Mouse (Mus musculus): Measurements from ENCODE around the gene Ankrd55.

The Ankrd55 gene

GRCm38 (mm10) chr13:112345542-112345941 is 57.3 kb downstream of the Ankrd55 start:
- DNase-seq: no peak

DNA sequence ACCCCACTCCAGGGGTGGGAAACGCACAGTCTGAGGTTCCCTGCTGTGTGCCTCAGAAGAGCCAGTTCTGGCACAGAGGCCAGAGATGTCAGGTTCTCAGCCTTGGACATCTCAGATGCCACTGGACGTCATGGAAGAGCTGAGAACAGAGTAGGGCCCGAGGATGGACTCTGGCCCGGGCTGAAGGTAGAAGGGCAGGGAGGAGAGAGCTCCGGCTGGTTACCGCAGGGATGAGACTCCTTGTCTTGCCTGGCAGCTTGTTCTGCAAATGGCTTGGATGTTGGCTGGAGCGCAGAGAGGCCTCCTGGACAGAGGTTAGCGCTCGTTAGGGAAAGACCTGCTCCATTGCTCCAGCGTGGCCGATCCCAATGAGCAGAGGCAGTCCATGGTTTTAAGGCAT is 57.8 kb downstream of the Ankrd55 start:
- no peak for DNase-seq

- no peak for DNase-seq
Observed at GRCm38 (mm10) chr13:112346659-112347142, 58.5 kb downstream of the Ankrd55 start.

GRCm38 (mm10) chr13:112348250-112348649 is 60.0 kb downstream of the Ankrd55 start:
- DNase-seq: no peak

DNA sequence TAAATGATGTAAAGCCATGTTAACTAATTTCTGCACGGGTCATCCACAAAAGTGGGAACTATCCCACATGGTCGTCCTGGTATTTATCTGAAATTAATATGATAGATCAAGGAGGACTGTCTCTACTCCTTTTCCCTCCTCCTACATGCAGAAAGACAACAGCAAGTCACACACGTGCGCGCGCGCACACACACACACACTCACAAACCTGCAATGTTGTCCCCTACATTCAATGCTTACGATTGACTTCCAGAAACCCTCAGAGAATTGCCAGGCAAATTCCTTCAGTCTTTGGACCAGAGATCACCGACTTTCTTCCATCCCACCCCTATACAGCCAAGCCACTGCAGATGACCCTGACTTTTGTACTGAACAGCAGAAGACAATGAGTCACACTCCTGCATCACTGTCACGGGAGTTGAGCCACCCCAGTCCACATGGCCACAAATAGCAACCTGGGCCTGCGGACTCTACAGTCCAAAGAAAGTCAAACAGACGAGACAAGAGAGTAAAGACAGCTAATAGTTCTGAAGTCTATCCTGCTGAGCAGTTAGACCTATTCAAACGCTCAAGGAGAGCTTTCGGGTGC is 60.7 kb downstream of the Ankrd55 start:
- no peak for DNase-seq

DNA sequence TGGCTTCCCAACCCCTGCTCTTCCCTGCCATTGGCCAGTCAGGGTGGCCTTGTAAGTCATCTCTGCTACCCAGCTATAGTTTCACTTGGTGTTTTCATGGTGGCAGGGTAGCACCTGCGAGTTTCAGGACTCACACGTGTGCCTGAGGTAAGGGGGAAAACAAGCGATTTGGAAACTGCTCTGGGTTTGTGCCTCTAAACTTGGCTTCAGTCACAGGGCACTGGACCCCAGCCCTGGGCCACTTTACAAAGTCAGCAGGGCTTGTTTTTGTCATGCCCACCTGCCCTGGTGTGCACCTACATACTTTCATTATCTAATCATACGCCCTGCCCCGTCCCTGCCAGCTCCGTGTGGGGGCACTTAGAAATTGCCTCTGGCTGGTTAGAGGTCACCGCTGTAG is 61.2 kb downstream of the Ankrd55 start:
- DNase-seq: no peak

DNA sequence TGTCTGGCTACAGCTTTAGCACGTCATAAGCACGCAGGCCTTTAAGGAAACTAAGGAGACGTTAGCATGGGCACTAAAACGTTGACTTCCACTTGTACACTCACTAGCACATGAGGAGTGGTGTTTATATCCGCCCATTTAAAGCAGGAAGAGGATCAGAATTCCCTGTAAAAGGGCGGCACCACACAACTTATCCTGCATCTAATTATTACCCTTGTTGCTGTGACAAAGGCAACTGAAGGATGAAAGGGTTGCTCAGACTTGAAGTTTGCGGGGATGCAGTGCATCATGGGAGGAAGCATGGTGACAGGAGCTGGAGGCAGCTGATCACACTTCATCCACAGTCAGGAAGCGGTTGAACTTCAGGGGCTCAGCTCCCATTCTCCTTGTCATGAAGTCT is 63.7 kb downstream of the Ankrd55 start:
- DNase-seq: peak; percentile 31

- peak; percentile 44 for DNase-seq
Observed at GRCm38 (mm10) chr13:112354109-112354867, 66.0 kb downstream of the Ankrd55 start.

- DNase-seq: no peak
Observed at GRCm38 (mm10) chr13:112354958-112355357, 66.7 kb downstream of the Ankrd55 start.

GRCm38 (mm10) chr13:112355794-112356486 is 67.7 kb downstream of the Ankrd55 start:
- no peak for DNase-seq

- no peak for DNase-seq
Observed at GRCm38 (mm10) chr13:112361575-112361974, 73.3 kb downstream of the Ankrd55 start.

DNA sequence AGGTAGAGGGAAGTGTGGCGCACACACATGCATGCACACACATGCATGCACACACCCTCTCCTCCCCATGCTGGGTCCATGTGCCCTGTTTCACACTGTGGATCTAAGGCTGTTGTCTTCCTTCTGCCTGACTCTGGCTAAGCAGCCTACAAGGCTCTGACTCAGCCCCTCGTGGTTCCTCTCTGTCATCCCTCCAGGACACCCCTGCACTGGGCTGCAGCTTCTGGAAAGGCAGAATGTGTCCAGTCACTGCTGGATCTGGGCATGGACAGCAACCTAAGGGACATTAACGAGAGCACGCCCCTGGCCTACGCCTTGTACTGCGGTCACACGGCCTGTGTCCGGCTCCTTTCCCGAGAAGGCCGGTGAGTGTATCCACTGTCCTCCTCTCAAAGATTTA is 75.0 kb downstream of the Ankrd55 start:
- no peak for DNase-seq

- no peak for DNase-seq
Observed at GRCm38 (mm10) chr13:112363746-112364145, 75.5 kb downstream of the Ankrd55 start.

DNA sequence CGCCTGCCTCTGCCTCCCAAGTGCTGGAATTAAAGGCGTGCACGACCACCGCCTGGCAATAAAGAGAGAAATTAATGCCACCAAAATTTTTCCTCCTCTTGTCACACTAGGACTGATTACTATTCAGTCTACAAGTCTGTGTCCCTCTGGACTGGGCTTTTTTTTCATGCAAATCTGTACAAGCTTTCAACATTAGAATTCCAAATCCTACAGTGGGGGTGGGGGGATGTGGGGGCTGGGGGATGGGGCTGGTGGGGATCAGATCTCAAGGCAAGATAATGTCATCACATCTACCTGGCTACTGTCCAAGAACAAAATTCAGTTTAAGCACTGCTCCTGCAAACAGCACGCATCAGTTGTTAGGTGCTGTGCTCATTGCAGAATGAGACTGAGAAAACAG is 76.4 kb downstream of the Ankrd55 start:
- no peak for DNase-seq

DNA sequence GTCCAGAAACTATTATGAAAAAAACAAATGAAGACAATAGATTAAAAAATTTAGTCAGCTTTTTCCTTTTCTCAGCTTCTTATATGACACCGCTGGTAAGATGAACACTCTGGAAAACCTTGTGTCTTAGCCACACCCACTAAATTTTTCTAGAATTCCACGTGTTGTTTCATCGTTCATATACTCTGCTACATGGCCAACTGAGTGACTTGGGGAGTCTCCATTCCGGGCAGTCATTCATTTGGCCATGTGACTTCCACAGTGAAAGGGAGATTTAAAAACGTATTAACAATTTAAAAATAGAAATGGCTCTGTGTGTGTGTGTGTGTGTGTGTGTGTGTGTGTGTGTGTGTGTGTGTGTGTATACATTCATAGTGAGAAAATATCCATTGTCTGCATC is 77.1 kb downstream of the Ankrd55 start:
- no peak for DNase-seq

GRCm38 (mm10) chr13:112365762-112366161 is 77.5 kb downstream of the Ankrd55 start:
- DNase-seq: peak; percentile 62

GRCm38 (mm10) chr13:112366321-112367029 is 78.2 kb downstream of the Ankrd55 start:
- no peak for DNase-seq

DNA sequence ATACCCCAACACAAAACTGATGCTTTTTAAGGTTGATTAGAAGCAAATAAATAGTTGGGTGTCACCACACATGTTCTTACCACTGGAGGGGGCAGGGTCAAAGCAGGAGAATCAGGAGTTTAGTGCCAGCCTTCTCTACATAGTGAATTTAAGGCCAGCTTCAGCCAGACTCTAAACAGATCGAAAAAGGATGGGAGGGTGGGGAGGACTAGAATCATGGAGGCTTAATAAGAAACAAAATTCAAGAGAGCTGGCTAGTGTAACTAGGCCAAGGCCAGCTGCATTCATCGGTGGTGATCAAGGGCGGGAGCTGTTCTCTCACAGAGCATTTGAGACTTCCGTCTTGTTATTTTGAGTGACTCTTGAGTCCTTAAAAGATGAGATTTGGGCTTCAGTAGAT is 83.5 kb downstream of the Ankrd55 start:
- DNase-seq: no peak

DNA sequence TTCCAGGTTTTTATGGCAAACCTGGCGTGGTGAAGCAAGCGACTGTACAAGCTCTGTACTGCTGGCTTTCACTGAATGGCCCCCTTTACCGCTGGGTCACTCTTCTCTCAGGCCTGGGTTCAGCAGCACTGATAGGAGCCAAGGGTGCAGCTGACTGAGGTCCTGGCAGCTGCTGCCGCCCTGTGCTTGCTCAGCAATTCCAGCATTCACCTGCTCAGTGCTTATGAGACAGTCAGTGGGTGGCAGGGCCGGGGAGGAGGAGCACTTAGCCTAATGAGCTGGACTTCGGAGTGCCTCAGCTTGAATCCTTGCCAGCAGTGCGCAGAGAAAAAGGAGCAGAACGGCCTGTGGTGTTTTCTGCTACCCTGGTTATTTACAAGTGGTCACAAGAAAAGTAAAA is 87.5 kb downstream of the Ankrd55 start:
- no peak for DNase-seq

DNA sequence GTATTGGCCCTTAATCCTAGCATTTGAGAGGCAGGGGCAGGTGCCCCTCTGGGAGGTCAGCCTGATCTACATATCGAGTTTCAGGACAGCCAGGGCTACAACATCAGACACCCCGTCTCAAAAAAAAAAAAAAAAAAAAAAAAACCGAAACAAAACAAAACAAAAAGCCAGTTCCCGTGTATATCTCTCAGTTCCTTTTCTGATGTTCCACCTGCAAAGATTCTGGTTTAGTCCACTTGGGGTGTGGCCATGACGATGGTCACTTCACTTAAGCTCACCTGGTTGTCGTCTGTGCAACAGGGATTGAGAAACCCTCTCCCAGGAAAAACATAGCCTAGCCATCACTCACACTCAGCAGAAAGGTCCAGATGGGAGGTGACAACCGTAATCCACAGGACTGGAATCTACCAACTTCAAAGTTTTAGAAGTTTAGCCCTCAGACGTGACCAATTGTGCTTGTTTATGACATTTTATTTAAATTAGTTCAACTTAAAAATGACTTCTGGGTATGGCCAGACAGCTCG is 90.6 kb downstream of the Ankrd55 start:
- no peak for DNase-seq

GRCm38 (mm10) chr13:112381476-112381875 is 93.2 kb downstream of the Ankrd55 start:
- no peak for DNase-seq

DNA sequence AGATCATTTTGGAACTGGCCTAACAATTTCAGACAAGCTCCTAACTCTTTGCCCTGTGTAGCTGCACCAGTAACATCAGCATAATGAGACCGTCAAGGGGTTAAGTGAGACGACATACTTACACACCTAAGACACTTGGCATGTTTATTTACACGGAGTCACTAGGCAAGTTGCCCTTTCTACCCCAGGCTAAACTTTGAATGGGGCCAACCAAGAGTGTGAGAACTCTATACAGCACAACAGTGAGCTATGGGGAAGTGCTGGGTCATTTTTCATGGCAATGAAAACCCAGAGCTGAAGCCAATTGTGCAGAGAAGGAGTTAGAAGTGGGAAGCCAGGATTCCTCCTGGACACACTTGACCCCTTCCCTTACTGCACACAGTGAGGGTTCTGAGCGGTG is 94.2 kb downstream of the Ankrd55 start:
- DNase-seq: no peak

DNA sequence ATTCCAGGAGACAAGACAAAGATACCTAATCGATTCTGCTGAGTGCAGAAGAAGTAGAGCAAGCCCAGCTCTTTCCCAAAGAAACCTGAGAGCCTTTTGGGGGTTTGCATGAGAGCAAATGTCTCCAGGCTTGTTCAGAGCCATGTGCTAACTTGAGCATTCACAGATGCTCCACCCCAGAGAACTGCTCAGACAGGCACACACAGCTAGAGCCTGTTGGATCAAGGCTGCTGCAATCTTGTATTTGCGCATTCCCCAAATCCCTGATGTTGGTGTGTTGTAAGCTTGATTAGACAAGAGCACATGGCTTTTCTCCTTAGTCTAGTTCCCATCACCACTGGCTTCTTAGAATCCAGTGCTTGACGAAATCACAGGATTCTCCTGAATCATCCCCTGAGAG is 94.7 kb downstream of the Ankrd55 start:
- DNase-seq: peak; percentile 33

Measured in lung, postnatal 10 days (tissue).